Mouse (Mus musculus): ENCODE data around the gene Tmem156. TPM values are rescaled to one million over a fixed set of nuclear protein-coding genes. Genes with fewer than 3 reads are reported as not detected.
A peak's percentile ranks its signal among the peaks of the same experiment; 100 is the strongest.

The Tmem156 gene
- total RNA-seq (2012; rRNA removed): 2.6 and 4.5 TPM in 2 replicates
- polyA plus RNA-seq (2012; ENCODE audit: insufficient read depth in 1 of 2, insufficient read length in 2 of 2, low read depth in 1 of 2, low replicate concordance in 2 of 2, missing spikeins in 1 of 2): 1 to 10 TPM in 1 of 2 experiments, not detected in 1; 4.1 TPM

GRCm38 (mm10) chr5:65091921-65092320 lies at the start of gene Tmem156:
Tmem156 (minus strand) TSS chr5:65092132.
- no peaks in the 10 kb centered on the region for H3K27me3 ChIP-seq (ENCODE audit: control insufficient read depth in 1 of 2, insufficient read depth in 2 of 2, low read length in 2 of 2)
- no peak for DNase-seq (ENCODE audit: low read depth, low spot score)
- H3K36me3 ChIP-seq (ENCODE audit: control insufficient read depth in 1 of 2, insufficient read depth in 2 of 2, low read length in 2 of 2): peaks cover 0 to 27% of the 10 kb centered on the region in 2 experiments; a peak in 2 of 4 replicates
- H3K4me1 ChIP-seq (ENCODE audit: control insufficient read depth in 1 of 2, insufficient read depth in 2 of 2, low read length in 2 of 2): peaks cover 11 to 20% of the 10 kb centered on the region in 2 experiments
- H3K9ac ChIP-seq (ENCODE audit: control insufficient read depth, low read depth, low read length, poor library complexity, severe bottlenecking): peak within 1 kb of the TSS; percentile 76
- no peaks in the 10 kb centered on the region for H3K9me3 ChIP-seq (replicated peaks; ENCODE audit: insufficient read depth, low read length)
- peak within 1 kb of the TSS; percentile 95 for H3K27ac ChIP-seq (ENCODE audit: control insufficient read depth, low read depth, low read length)
- H3K4me3 ChIP-seq (ENCODE audit: control insufficient read depth in 1 of 2, insufficient read depth in 1 of 2, low read depth in 2 of 2, low read length in 2 of 2): peak within 1 kb of the TSS; percentile 75 to 79
- TF ChIP-seq MYC (IDR thresholded peaks at IDR 0.05; ENCODE audit: low read depth, low read length): no peak
- no peak for TF ChIP-seq NRF1 (IDR thresholded peaks at IDR 0.05; ENCODE audit: insufficient read depth, low read depth, low read length, poor library complexity, severe bottlenecking)
- no peak for TF ChIP-seq CTCF (IDR thresholded peaks at IDR 0.05 in 2 of 3, conservative IDR thresholded peaks at IDR 0.05 in 1 of 3; ENCODE audit: control insufficient read depth in 1 of 3, insufficient read depth in 1 of 3, low read depth in 2 of 3, low read length in 3 of 3, poor library complexity in 1 of 3, severe bottlenecking in 1 of 3)
- no peak for TF ChIP-seq MAZ (IDR thresholded peaks at IDR 0.05; ENCODE audit: low read depth, low read length)
- TF ChIP-seq POLR2AphosphoS2 (IDR thresholded peaks at IDR 0.05; ENCODE audit: low read length): no peak
- no peak for TF ChIP-seq ZC3H11A (IDR thresholded peaks at IDR 0.05; ENCODE audit: low read depth, low read length)
- TF ChIP-seq GATA1 (IDR thresholded peaks at IDR 0.05; ENCODE audit: low read depth, low read length): no peak
- no peak for TF ChIP-seq BHLHE40 (IDR thresholded peaks at IDR 0.05; ENCODE audit: borderline replicate concordance, low read depth, low read length)
- TF ChIP-seq MXI1 (IDR thresholded peaks at IDR 0.05; ENCODE audit: low read depth, low read length): no peak
- TF ChIP-seq CHD1 (IDR thresholded peaks at IDR 0.05; ENCODE audit: low read depth, low read length): no peak
- TF ChIP-seq MAFK (IDR thresholded peaks at IDR 0.05; ENCODE audit: borderline replicate concordance, low read depth, low read length): no peak
- no peak for TF ChIP-seq ZKSCAN1 (IDR thresholded peaks at IDR 0.05; ENCODE audit: low read depth, low read length)
- TF ChIP-seq TAL1 (IDR thresholded peaks at IDR 0.05; ENCODE audit: low read length): no peak
- no peak for TF ChIP-seq JUND (IDR thresholded peaks at IDR 0.05; ENCODE audit: low read depth, low read length)
- no peak for TF ChIP-seq POLR2A (IDR thresholded peaks at IDR 0.05; ENCODE audit: control insufficient read depth in 1 of 2, insufficient read depth in 1 of 2, low read depth in 1 of 2, low read length in 2 of 2, poor library complexity in 1 of 2)
- TF ChIP-seq HCFC1 (IDR thresholded peaks at IDR 0.05; ENCODE audit: low read depth, low read length): no peak
- no peak for TF ChIP-seq ZMIZ1 (IDR thresholded peaks at IDR 0.05; ENCODE audit: low read depth, low read length)
- no peak for TF ChIP-seq ZNF384 (IDR thresholded peaks at IDR 0.05; ENCODE audit: low read depth, low read length)
- no peak for TF ChIP-seq TCF12 (IDR thresholded peaks at IDR 0.05; ENCODE audit: low read depth, low read length)
- no peak for TF ChIP-seq MEF2A (IDR thresholded peaks at IDR 0.05; ENCODE audit: extremely low read depth, insufficient replicate concordance, low read depth, low read length, poor library complexity, severe bottlenecking)
- peaks cover 1% of the 10 kb centered on the region for H3K79me2 ChIP-seq (ENCODE audit: control insufficient read depth, insufficient read depth, low read length, poor library complexity)

GRCm38 (mm10) chr5:65141242-65141641 lies 49.3 kb upstream of the Tmem156 start:
- Histone ChIP-seq H3K4me3 (ENCODE audit: control insufficient read depth in 1 of 2, insufficient read depth in 1 of 2, low read depth in 2 of 2, low read length in 2 of 2) (no peak overlapping the region), H3K4me1 (ENCODE audit: control insufficient read depth in 1 of 2, insufficient read depth in 2 of 2, low read length in 2 of 2) (no peaks in the 10 kb centered on the region; a peak in 1 of 4 replicates), H3K36me3 (ENCODE audit: control insufficient read depth in 1 of 2, insufficient read depth in 2 of 2, low read length in 2 of 2) (0 out of 4 replicates have a peak, but pooled peaks cover 0 to 2% of the 10 kb centered on the region in 2 experiments), H3K9ac (ENCODE audit: control insufficient read depth, low read depth, low read length, poor library complexity, severe bottlenecking) (no peak overlapping the region), H3K27ac (ENCODE audit: control insufficient read depth, low read depth, low read length) (no peak overlapping the region), H3K27me3 (ENCODE audit: control insufficient read depth in 1 of 2, insufficient read depth in 2 of 2, low read length in 2 of 2) (no peaks in the 10 kb centered on the region), H3K9me3 (replicated peaks; ENCODE audit: insufficient read depth, low read length) (no peaks in the 10 kb centered on the region), H3K79me2 (ENCODE audit: control insufficient read depth, insufficient read depth, low read length, poor library complexity) (no peaks in the 10 kb centered on the region)
- no peak for DNase-seq (ENCODE audit: low read depth, low spot score)
- TF ChIP-seq MAX (IDR thresholded peaks at IDR 0.05; ENCODE audit: low read length) (no peak), ETS1 (IDR thresholded peaks at IDR 0.05; ENCODE audit: low read depth, low read length) (no peak), POLR2A (IDR thresholded peaks at IDR 0.05; ENCODE audit: control insufficient read depth in 1 of 2, insufficient read depth in 1 of 2, low read depth in 1 of 2, low read length in 2 of 2, poor library complexity in 1 of 2) (no peak)

Measured in MEL (cell line).